Mouse (Mus musculus): Measurements from ENCODE around the gene Tiam1. TPM values are rescaled to one million over a fixed set of nuclear protein-coding genes. Genes with fewer than 3 reads are reported as not detected.

Gene Tiam1
- total RNA-seq, 1 experiment from 2014 or later: 28.6 TPM

- ATAC-seq (replicated peaks; ENCODE audit: insufficient number of reproducible peaks, low FRiP score, low TSS enrichment, poor library complexity, severe bottlenecking): no peak
These were observed 64.7 kb downstream of the Tiam1 start for GRCm38 (mm10) chr16:90078806-90079381.

DNA sequence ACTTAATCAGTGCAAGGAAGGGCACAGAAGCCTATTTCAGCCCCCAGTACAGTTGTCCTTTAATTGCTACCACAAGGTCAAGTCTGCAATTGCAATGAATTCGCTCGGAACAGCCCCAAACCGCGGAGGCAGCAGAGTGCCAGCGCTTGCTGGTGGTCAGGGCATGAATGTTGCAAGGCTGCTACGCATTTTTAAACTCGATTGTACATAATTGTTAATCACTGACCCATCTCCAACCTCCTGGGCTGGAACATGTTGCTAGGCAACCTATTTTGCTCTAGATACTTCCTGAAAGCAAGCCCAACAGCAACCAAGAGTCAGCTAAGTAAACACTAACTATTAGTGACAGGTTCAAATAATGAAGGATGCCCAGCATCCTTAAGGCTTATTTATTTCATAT lies 70.1 kb downstream of the Tiam1 start:
- 0 out of 2 replicates have a peak, but pooled peaks have one; percentile 5 for ATAC-seq (replicated peaks; ENCODE audit: insufficient number of reproducible peaks, low FRiP score, low TSS enrichment, poor library complexity, severe bottlenecking)

- ATAC-seq (replicated peaks; ENCODE audit: insufficient number of reproducible peaks, low FRiP score, low TSS enrichment, poor library complexity, severe bottlenecking): no peak
These were observed 70.9 kb downstream of the Tiam1 start for GRCm38 (mm10) chr16:90072651-90073050.

DNA sequence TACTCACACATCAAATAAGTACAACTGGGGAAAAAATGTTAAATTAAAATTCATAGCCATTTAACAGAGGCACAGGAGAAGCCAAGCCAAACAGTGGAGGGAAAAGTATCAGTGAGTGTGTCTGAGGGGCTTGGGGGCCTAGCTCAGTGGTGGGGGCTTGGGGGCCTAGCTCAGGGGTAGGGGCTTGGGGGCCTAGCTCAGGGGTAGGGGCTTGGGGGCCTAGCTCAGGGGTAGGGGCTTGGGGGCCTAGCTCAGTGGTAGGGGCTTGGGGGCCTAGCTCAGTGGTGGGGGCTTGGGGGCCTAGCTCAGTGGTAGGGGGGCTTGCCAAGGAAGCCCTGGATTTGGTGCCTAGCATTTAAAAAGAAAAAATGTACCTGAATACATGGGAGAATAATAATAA lies 72.4 kb downstream of the Tiam1 start:
- peak; percentile 86 for ATAC-seq (replicated peaks; ENCODE audit: insufficient number of reproducible peaks, low FRiP score, low TSS enrichment, poor library complexity, severe bottlenecking)

- no peak for ATAC-seq (replicated peaks; ENCODE audit: insufficient number of reproducible peaks, low FRiP score, low TSS enrichment, poor library complexity, severe bottlenecking)
These were observed 73.5 kb downstream of the Tiam1 start for GRCm38 (mm10) chr16:90070104-90070503.

DNA sequence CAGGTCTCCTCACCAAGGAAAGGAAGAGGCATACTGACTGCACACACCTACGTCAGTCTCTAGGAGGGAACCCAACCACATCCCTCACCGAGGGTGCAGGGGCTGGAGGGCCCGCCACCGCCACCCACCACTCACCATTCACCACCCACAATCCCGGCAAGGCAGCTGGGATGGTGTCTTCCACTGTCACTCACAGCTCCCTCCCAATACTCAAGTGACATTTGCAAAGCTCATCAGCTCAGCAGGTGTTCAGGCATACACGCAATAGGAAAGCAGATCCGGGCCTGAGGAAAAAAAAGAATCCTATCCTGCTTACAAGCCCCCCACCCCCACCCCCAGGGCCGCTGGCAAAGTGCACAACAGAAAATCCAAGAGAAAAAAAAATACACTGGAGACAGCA lies 74.4 kb downstream of the Tiam1 start:
- no peak for ATAC-seq (replicated peaks; ENCODE audit: insufficient number of reproducible peaks, low FRiP score, low TSS enrichment, poor library complexity, severe bottlenecking)

- no peak for ATAC-seq (replicated peaks; ENCODE audit: insufficient number of reproducible peaks, low FRiP score, low TSS enrichment, poor library complexity, severe bottlenecking)
These were observed 90.6 kb downstream of the Tiam1 start for GRCm38 (mm10) chr16:90052905-90053519.

DNA sequence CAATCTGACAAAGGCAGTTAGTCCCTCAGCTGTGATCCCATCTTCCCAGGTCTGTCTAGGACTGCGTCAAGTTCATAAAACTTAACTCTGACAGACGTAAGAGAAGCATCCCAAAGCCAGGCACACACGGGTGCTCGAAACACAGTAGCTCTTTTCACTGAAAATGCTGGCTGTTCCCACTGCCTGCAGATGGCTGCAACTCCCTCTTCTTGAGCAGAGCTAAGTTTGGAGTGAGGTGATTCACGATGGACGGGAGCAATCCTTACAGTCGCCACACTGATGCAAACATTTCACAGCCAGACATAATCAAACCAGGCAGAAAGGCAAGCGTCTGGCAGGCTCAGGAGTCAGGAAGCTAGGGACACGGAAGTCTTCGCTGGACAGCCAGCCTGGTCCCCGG lies 91.2 kb downstream of the Tiam1 start:
- ATAC-seq (replicated peaks; ENCODE audit: insufficient number of reproducible peaks, low FRiP score, low TSS enrichment, poor library complexity, severe bottlenecking): no peak

DNA sequence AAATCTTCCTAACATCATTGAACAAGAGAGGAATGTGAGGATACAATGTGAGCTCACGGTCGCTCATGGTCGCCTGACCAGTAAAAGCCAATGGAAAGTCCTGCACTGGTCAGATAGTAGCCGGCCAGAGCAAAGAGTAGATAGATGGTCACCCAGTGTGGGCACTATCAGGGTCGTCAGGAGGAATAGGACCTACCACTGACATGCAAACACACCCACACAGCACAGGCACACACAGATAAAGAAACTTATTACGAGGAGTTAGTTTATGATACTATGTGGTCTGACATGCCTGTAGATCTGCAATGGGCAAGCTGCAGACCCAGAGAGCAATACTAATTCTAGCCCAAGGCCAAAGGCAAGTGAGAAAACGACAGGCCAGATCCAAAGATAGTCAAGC lies 92.5 kb downstream of the Tiam1 start:
- ATAC-seq (replicated peaks; ENCODE audit: insufficient number of reproducible peaks, low FRiP score, low TSS enrichment, poor library complexity, severe bottlenecking): no peak

DNA sequence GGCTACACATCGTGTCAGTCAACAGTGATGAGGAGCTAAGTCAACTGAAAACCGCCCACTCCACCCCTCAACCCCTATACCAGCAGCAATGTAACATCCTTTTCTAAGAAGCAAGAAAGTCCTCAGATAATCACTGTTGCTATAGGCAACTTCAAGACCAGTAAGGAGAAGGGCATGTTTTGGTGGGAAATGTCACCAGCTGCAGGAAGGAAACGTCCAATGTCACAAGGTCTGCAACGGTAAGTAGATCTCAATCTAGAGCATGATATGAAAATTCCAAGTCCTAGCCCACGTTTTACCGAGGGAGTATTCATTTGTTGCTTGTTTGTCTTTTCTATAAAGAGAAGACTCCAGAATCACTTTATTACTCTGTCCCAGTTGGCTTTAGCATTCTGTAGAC lies 95.7 kb downstream of the Tiam1 start:
- no peak for ATAC-seq (replicated peaks; ENCODE audit: insufficient number of reproducible peaks, low FRiP score, low TSS enrichment, poor library complexity, severe bottlenecking)

DNA sequence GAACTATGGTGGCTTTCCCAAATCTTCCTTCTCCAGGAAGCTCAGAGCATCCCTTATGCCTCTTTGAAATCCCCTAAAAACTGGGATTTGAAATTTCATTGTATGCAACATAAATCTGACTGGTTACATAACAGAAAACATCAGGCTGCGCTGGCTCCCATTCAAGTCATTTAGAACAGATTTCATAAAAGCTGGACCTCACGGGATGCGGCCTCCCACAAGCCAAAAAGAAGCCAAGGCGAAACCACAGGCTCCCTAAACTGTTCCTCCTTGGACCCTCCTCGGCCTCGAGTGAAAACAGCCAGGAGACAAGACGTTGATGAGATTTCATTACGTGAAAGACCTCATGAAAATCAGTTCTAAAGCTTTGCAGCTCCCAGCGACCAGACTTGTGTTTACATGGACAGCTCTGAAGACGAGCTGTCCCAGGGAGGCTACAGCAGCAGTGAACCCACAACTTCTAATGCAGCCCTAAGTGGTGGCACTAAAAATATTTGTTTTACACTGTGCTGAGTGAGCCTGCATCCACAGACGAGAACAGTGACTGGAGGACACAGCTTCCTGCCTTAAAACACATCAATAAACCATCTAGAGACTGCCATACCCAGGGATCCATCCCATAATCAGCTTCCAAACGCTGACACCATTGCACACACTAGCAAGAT lies 96.9 kb downstream of the Tiam1 start:
- ATAC-seq (replicated peaks; ENCODE audit: insufficient number of reproducible peaks, low FRiP score, low TSS enrichment, poor library complexity, severe bottlenecking): no peak

DNA sequence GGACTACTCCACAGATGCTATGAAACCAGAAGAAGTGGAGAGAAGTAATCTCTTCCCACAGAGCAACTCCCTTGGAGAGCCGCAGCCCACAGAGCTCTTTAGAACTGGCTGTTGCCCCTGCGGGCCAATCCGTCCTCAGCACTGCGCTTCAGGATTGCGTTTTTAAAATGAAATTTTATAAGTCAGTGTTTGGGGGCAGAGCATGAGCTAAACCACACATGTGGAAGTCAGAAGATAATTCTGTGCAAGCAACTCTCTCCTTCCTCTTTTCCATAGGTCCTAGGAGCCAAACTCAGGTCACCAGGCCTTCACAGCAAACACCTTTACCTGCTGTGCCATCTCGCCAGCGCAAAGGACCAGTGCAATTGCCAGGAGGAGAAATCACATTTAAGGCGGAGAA lies 98.0 kb downstream of the Tiam1 start:
- ATAC-seq (replicated peaks; ENCODE audit: insufficient number of reproducible peaks, low FRiP score, low TSS enrichment, poor library complexity, severe bottlenecking): no peak

- ATAC-seq (replicated peaks; ENCODE audit: insufficient number of reproducible peaks, low FRiP score, low TSS enrichment, poor library complexity, severe bottlenecking): peak; percentile 72
These were observed 99.4 kb downstream of the Tiam1 start for GRCm38 (mm10) chr16:90044004-90044754.

- ATAC-seq (replicated peaks; ENCODE audit: insufficient number of reproducible peaks, low FRiP score, low TSS enrichment, poor library complexity, severe bottlenecking): peak; percentile 64
These were observed 100.7 kb downstream of the Tiam1 start for GRCm38 (mm10) chr16:90042874-90043273.

GRCm38 (mm10) chr16:90042386-90042785 lies 101.2 kb downstream of the Tiam1 start:
- no peak for ATAC-seq (replicated peaks; ENCODE audit: insufficient number of reproducible peaks, low FRiP score, low TSS enrichment, poor library complexity, severe bottlenecking)

DNA sequence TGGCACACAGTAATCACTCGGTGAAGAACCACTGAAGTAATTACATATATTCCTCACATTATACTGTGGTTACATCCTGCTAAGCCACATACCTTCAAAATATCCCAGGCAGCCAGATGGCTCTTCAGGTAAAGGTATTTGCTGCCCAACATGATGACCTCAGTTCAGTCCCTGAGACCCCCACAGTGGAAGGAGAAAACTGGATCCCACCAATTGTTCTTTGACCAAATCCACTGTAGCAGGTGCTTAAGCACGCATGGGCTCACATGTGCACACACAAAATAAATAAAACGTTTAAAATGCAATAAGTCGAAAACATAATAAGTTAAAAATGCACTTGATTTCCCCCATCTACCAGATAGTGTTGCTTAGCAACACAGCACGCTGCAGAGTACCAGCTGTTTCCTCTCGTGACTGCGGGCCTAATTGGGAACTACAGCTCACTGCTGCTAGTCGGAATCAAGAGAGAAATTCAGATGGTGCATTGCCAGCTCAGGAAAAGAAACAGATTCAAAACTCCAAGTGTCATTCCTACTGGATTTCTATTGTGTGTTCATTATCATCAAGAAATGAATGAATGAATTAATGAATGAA lies 102.7 kb downstream of the Tiam1 start:
- no peak for ATAC-seq (replicated peaks; ENCODE audit: insufficient number of reproducible peaks, low FRiP score, low TSS enrichment, poor library complexity, severe bottlenecking)

DNA sequence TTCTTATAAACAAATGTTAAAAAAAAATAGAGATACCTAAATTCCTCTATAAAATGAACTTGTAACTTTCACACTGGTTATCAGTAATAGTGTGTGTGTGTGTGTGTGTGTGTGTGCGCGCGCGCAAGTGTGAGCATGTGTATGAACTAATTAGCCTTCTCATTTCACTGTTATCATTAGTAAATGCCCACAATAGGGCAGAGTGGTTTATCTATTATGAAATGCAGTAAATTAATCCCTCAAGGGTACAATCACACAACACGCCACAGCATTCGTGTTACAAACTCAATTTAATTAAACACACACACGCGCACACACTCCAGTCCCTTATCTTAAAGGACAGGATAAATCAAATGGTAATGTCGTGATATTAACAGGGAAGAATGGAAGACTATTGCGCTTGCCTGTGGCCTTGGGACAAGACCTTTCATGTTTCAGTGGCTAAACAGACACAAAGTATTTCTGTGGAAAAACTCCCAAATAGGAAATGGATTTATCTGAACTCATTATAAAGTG lies 107.9 kb downstream of the Tiam1 start:
- no peak for ATAC-seq (replicated peaks; ENCODE audit: insufficient number of reproducible peaks, low FRiP score, low TSS enrichment, poor library complexity, severe bottlenecking)

GRCm38 (mm10) chr16:90030355-90030754 lies 113.2 kb downstream of the Tiam1 start:
- ATAC-seq (replicated peaks; ENCODE audit: insufficient number of reproducible peaks, low FRiP score, low TSS enrichment, poor library complexity, severe bottlenecking): no peak

GRCm38 (mm10) chr16:90027886-90028285 lies 115.7 kb downstream of the Tiam1 start:
- ATAC-seq (replicated peaks; ENCODE audit: insufficient number of reproducible peaks, low FRiP score, low TSS enrichment, poor library complexity, severe bottlenecking): no peak
